Mouse (Mus musculus): ENCODE data around the gene Slc31a1.

Slc31a1 gene

GRCm38 (mm10) chr4:62360088-62360804 lies at the start of gene Slc31a1, which contains the start of gene Fkbp15:
Slc31a1 (plus strand) TSS chr4:62360727.
Fkbp15 (minus strand) TSS chr4:62360548.
- DNase-seq: peak; percentile 93

GRCm38 (mm10) chr4:62312821-62313220 lies 47.7 kb upstream of the Slc31a1 start:
- DNase-seq: no peak

GRCm38 (mm10) chr4:62313641-62314211 lies 46.8 kb upstream of the Slc31a1 start:
- DNase-seq: no peak

- no peak for DNase-seq
Observed at GRCm38 (mm10) chr4:62314516-62314915, 46.0 kb upstream of the Slc31a1 start.

- no peak for DNase-seq
Observed at GRCm38 (mm10) chr4:62316456-62316855, 44.1 kb upstream of the Slc31a1 start.

DNA sequence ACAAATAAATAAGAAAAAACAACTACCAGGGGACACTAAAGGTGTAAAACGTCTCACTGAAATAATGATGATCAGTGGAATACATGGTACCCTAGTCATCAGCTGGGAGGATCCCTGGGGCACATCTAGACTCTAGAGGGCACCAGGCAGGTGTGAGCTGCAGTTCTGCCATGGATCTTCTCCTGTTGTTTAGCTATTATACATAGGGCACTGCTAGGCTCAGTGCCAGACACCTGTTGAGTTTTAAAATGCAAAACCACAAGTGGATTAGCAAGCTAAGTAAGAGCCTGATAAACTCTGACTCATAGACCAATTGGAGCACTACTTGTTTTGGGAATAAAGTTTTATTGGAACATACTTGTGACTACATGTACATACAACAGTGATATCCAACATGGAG lies 42.2 kb upstream of the Slc31a1 start:
- no peak for DNase-seq

DNA sequence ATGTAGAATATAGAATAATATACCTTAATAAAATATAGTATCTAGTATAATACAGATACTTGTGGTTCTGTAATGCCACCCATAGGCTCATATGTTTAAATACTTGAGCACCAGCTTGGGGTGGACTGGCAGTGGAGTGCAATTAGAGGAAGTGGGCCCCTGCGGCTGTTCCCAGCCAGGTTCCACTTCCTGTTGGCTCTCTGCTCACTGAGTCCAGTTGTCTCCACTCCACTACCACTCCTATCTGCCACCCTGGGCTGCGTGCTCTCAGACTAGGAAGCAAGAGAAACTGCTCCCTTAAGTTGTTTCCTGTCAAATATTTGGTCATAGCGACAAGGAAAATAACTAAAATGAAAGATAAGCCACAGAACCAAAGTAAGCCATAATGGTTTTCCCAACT lies 37.8 kb upstream of the Slc31a1 start:
- DNase-seq: no peak

DNA sequence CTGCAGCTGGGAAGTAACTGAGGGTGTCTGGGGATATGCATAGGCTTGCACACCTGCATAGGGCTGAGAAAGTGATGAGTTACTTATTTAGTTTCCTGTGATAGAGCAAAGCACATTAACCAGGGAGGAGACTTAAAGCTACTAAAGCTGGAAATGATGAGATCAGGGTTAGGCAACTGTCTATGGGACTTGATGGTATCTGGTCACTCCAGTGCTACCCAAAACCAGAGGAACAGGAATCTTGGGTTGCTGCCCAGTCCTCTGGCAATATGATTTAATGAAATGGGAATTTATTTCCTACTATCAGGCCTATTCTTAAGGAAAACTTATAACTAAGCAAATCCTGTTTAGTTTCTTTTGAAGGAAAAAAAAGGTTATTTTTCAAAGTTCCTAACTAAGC lies 34.4 kb upstream of the Slc31a1 start:
- no peak for DNase-seq

DNA sequence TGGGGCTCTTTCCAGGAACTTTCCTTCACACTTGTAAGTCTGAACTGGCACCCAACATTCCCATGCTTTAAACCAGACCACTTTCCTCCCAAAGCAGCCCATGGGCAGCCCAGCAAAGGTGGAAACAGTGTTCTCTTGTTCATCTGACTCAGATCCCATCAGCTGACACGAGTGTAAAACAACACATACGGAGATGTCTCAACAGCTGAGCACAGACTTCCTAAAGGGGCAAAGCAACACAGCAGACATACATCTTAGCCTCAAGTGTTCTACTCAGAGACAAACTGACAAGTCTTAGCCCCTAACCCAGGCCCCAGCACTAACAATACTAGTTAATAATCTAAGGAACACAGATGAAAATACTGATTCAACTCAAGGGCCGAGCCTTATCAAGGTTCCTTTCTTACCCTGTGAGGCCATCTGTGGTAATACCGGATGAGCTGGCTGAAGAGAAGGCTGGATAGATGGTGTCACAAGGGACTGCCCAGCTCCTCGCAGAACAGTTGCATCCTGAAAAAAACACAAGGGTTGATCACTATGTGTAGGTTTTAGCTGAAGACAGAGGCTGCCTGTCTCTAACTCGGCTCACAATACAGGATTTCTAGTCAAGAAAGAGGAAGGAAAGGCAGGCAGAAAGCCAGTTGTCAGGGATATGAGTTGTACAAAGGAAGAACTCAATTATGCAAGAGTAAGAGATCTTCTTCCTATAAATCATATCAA lies 31.4 kb upstream of the Slc31a1 start:
- DNase-seq: no peak

DNA sequence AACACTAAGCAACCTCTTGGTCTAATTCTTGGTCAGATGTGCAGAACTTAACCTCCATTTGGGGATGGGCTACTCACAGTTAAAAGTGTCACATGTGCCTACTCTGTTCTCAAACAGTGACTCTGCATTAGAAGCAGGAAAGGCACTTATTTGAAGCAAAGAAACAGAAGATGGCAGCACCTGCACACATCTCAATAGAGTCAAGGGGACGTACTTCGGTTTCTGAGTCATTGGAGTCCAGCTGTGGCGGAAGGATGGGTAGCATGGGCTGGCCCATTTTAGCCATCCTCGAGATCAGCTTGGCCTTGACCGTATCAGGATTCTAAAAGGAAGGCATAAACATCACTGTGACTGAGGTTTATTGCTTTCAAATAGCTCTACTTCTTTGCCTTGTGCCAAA lies 28.6 kb upstream of the Slc31a1 start:
- no peak for DNase-seq

DNA sequence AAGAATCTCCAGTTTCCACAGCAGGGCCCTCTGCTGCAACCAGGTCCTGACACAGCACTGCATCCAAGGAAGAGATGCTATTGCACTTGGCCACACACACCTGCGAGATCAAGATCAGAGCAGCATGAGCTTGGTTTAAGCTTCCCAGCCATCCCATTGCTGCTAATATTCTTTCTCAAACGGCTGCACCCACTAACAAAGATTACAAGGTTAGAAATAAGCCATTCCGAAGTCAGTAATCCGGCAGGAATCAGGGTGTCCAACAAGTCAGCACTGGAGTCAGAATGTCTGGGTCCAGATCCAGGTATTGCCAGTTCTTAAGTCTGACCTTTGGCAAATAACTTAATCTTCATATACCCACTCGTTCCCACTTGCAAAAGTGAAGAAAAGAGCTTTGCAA lies 22.0 kb upstream of the Slc31a1 start:
- DNase-seq: no peak

- DNase-seq: no peak
Observed at GRCm38 (mm10) chr4:62344000-62344399, 16.5 kb upstream of the Slc31a1 start.

- no peak for DNase-seq
Observed at GRCm38 (mm10) chr4:62345827-62346226, 14.7 kb upstream of the Slc31a1 start.

GRCm38 (mm10) chr4:62347605-62348328 lies 12.8 kb upstream of the Slc31a1 start:
- DNase-seq: no peak

GRCm38 (mm10) chr4:62348329-62348705 lies 12.2 kb upstream of the Slc31a1 start:
- no peak for DNase-seq

- DNase-seq: no peak
Observed at GRCm38 (mm10) chr4:62349371-62349770, 11.2 kb upstream of the Slc31a1 start.

- DNase-seq: no peak
Observed at GRCm38 (mm10) chr4:62357631-62358148, 2.8 kb upstream of the Slc31a1 start.

- DNase-seq: no peak
Observed at GRCm38 (mm10) chr4:62359256-62359775, 1.2 kb upstream of the Slc31a1 start.

GRCm38 (mm10) chr4:62360805-62361455 lies 403 bp downstream of the Slc31a1 start:
- DNase-seq: no peak

DNA sequence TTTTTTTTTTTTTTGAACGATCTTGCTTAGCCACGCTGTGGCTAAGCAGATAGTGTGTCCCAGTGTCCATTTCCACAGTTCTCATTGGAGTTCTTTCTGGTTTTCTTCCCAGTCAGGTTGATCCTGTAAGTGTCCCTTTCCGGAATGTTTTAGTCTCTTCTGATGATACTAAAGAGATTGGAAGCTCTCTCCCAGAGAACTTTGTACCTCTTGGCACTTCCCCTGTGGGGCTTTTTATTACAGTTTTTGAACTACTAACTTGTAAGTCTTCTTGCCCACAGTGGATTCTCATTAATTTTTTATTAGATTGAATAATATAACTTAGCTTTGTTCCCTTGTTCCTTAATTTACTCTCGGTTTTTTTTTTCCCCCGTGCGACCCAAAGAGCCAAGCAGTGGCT lies 1.0 kb downstream of the Slc31a1 start:
- DNase-seq: no peak

- no peak for DNase-seq
Observed at GRCm38 (mm10) chr4:62361997-62362396, 1.5 kb downstream of the Slc31a1 start.

DNA sequence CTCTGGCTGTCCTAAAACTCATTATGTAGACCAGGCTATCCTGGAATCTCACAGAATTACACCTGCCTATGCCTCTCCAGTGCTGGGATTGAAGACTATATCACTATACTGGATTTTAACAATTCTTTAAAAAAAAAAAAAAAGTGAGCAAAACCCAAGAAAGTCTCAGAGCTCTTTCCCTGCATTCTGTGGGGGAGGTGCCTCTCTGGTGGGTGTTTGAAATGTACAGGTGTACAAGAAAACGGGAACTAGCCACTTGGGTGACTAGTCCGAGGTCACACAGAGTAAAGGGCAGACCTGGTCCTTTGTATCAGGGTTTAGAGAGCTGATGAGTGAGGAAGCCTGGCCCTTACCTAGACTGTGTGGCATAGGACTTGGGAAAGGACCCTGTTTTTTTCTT lies 1.9 kb downstream of the Slc31a1 start:
- DNase-seq: no peak

Measured in right cerebral cortex, postnatal 14 days (tissue).